Mouse (Mus musculus): ENCODE results near the gene Zbtb46. TPM values are rescaled to one million over a fixed set of nuclear protein-coding genes. Genes with fewer than 3 reads are reported as not detected.

Zbtb46 gene
- polyA plus RNA-seq, 1 experiment from 2014 or later: 11.2 TPM

- WGBS: 52% methylated on average over 26 of the region's 26 CpGs
Observed at GRCm38 (mm10) chr2:181494266-181494945, 35.2 kb upstream of the Zbtb46 start.

DNA sequence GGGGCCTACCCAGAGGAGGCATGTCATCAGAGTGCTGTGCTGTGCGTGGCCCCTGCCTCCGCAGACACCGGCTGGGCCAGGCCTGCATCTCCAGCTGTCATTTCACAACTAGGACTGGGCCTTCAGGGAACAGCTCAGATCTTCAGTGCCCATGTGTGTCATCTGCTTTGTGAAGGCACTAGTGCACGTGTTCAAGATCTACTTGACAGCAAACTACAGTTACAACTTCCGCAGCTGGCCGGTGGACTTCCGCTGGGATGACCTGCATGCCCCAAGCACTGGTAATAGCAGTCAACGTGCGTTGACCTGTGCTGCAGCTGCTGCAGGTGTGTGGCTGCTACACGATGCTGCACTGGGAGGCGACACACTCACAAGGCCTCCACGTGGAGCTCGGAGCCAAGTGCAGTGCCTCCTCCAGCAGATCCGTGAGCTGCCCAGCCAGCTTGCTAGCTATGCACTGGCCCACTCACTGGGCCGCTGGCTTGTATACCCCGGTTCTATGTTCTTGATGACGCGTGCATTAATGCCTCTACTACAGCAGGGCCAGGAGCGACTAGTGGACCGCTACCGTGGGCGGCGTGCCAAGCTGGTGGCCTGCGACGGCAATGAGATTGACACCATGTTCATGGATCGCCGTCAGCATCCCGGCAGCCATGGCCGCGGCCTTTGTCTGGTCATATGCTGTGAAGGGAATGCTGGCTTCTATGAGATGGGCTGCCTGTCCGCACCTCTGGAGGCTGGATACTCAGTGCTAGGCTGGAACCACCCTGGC lies 34.1 kb upstream of the Zbtb46 start, which contains the start of gene Abhd16b:
Abhd16b (plus strand) TSS at position 51 of the 772 bp plus-strand sequence.
- DNase-seq (ENCODE audit: low spot score): no peak
- Histone ChIP-seq H3K27me3 (replicated peaks; ENCODE audit: insufficient read depth, low read length) (no peaks in the 10 kb centered on the region), H3K9me3 (ENCODE audit: low read length) (no peaks in the 10 kb centered on the region), H3K4me3 (ENCODE audit: low read depth, low read length) (no peak within 1 kb of the TSS), H3K9ac (replicated peaks; ENCODE audit: low read depth) (no peak within 1 kb of the TSS), H3K4me1 (ENCODE audit: insufficient read depth, low read depth, low read length) (peaks cover 3% of the 10 kb centered on the region; the same call in 1 of the 2 replicates), H3K27ac (ENCODE audit: low read length) (no peak within 1 kb of the TSS), H3K36me3 (ENCODE audit: insufficient read depth, low read length) (no peaks in the 10 kb centered on the region), H3K4me2 (replicated peaks; ENCODE audit: low read depth, low read length) (no peak within 1 kb of the TSS)
- WGBS: 81% methylated on average over 31 of the region's 31 CpGs
- TF ChIP-seq EP300 (IDR thresholded peaks at IDR 0.05) (no peak), CTCF (IDR thresholded peaks at IDR 0.05) (no peak)
- ATAC-seq: no peak

More at GRCm38 (mm10) chr2:181494266-181494945, 35.2 kb upstream of the Zbtb46 start:
- TF ChIP-seq CTCF (IDR thresholded peaks at IDR 0.05) (no peak), EP300 (IDR thresholded peaks at IDR 0.05) (no peak)
- Histone ChIP-seq H3K4me1 (ENCODE audit: insufficient read depth, low read depth, low read length) (peaks cover 3% of the 10 kb centered on the region; the same call in 1 of the 2 replicates), H3K4me3 (ENCODE audit: low read depth, low read length) (no peak overlapping the region), H3K27me3 (replicated peaks; ENCODE audit: insufficient read depth, low read length) (no peaks in the 10 kb centered on the region), H3K9me3 (ENCODE audit: low read length) (no peaks in the 10 kb centered on the region), H3K36me3 (ENCODE audit: insufficient read depth, low read length) (no peaks in the 10 kb centered on the region), H3K27ac (ENCODE audit: low read length) (no peak overlapping the region), H3K4me2 (replicated peaks; ENCODE audit: low read depth, low read length) (no peak overlapping the region), H3K9ac (replicated peaks; ENCODE audit: low read depth) (no peak overlapping the region)
- ATAC-seq (no peak), DNase-seq (ENCODE audit: low spot score) (no peak)

GRCm38 (mm10) chr2:181492206-181492605 lies 33.0 kb upstream of the Zbtb46 start:
- no peak for ATAC-seq
- Histone ChIP-seq H3K9ac (replicated peaks; ENCODE audit: low read depth) (no peak overlapping the region), H3K27ac (ENCODE audit: low read length) (no peak overlapping the region), H3K9me3 (ENCODE audit: low read length) (no peaks in the 10 kb centered on the region), H3K36me3 (ENCODE audit: insufficient read depth, low read length) (no peaks in the 10 kb centered on the region), H3K4me1 (ENCODE audit: insufficient read depth, low read depth, low read length) (peaks cover 4% of the 10 kb centered on the region; the same call in 1 of the 2 replicates), H3K4me2 (replicated peaks; ENCODE audit: low read depth, low read length) (no peak overlapping the region), H3K27me3 (replicated peaks; ENCODE audit: insufficient read depth, low read length) (no peaks in the 10 kb centered on the region), H3K4me3 (ENCODE audit: low read depth, low read length) (no peak overlapping the region)
- WGBS: 50% methylated on average over 3 of the region's 3 CpGs
- TF ChIP-seq CTCF (IDR thresholded peaks at IDR 0.05) (no peak), EP300 (IDR thresholded peaks at IDR 0.05) (no peak)
- DNase-seq (ENCODE audit: low spot score): no peak

DNA sequence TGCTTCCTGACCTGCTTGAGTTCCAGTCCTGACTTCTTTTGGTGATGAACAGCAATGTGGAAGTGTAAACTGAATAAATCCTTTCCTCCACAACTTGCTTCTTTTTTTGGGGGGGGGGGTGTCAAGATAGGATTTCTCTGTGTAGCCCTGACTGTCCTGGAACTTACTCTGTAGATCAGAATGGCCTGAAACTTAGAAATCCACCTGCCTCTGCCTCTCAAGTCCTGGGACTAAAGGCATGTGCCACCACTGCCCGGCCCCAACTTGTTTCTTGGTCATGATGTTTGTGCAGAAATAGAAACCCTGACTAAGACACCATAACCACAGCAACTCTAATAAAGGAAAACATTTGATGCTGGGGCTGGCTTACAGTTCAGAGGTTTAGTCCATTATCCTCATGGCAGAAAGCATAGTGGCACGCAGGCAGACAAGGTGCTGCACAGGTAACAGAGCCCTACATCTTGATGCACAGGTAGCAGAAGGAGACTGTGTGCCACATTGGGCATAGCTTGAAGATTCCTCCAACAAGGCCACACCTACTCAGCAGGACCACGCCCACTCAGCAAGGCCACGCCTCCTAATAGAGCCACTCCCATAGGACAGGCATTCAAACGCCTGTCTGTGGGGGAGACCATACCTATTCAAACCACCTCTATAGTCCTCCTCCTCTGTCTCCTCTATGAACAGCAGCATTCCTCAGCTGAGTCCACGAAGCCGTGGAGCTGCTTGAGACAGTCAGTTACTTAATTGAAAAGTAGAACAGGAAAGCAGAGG lies 32.4 kb upstream of the Zbtb46 start:
- TF ChIP-seq EP300 (IDR thresholded peaks at IDR 0.05): no peak
- TF ChIP-seq CTCF (IDR thresholded peaks at IDR 0.05): no peak
- Histone ChIP-seq H3K27ac (ENCODE audit: low read length) (no peak overlapping the region), H3K36me3 (ENCODE audit: insufficient read depth, low read length) (no peaks in the 10 kb centered on the region), H3K9ac (replicated peaks; ENCODE audit: low read depth) (no peak overlapping the region), H3K9me3 (ENCODE audit: low read length) (no peaks in the 10 kb centered on the region), H3K4me1 (ENCODE audit: insufficient read depth, low read depth, low read length) (peaks cover 4% of the 10 kb centered on the region; the same call in 1 of the 2 replicates), H3K4me2 (replicated peaks; ENCODE audit: low read depth, low read length) (no peak overlapping the region), H3K4me3 (ENCODE audit: low read depth, low read length) (no peak overlapping the region), H3K27me3 (replicated peaks; ENCODE audit: insufficient read depth, low read length) (no peaks in the 10 kb centered on the region)
- 28% methylated on average over 7 of the region's 7 CpGs for WGBS
- DNase-seq (ENCODE audit: low spot score): peak; percentile 36
- ATAC-seq: no peak

- peaks cover 4% of the 10 kb centered on the region for H3K4me1 ChIP-seq (ENCODE audit: insufficient read depth, low read depth, low read length)
- no peak overlapping the region for H3K4me2 ChIP-seq (replicated peaks; ENCODE audit: low read depth, low read length)
- DNase-seq (ENCODE audit: low spot score) (peak; percentile 74), ATAC-seq (peak; percentile 87)
- H3K9ac ChIP-seq (replicated peaks; ENCODE audit: low read depth): no peak overlapping the region
- 18% methylated on average over 5 of the region's 5 CpGs for WGBS
- H3K27ac ChIP-seq (ENCODE audit: low read length): peak overlapping the region; percentile 77
- H3K9me3 ChIP-seq (ENCODE audit: low read length): no peaks in the 10 kb centered on the region
- H3K4me3 ChIP-seq (ENCODE audit: low read depth, low read length): no peak overlapping the region
- no peaks in the 10 kb centered on the region for H3K27me3 ChIP-seq (replicated peaks; ENCODE audit: insufficient read depth, low read length)
- peak; percentile 61 for TF ChIP-seq EP300 (IDR thresholded peaks at IDR 0.05)
- TF ChIP-seq CTCF (IDR thresholded peaks at IDR 0.05): no peak
- no peaks in the 10 kb centered on the region for H3K36me3 ChIP-seq (ENCODE audit: insufficient read depth, low read length)
Observed at GRCm38 (mm10) chr2:181487338-181488277, 28.4 kb upstream of the Zbtb46 start.

Data from lung, postnatal 0 days (tissue).